Mouse (Mus musculus) E14TG2a.4 (cell line): Measurements from ENCODE around the gene Adarb1.

Experiments
- CTCF ChIP-seq: conservative IDR thresholded peaks from 2 replicates; pipeline ENCODE4 v1.5.1; 2014; ENCODE audit warnings: low read length
- POU5F1 ChIP-seq: IDR thresholded peaks from 2 replicates; pipeline ENCODE4 v1.6.1; 2014; ENCODE audit warnings: low read length, borderline replicate concordance

DNA sequence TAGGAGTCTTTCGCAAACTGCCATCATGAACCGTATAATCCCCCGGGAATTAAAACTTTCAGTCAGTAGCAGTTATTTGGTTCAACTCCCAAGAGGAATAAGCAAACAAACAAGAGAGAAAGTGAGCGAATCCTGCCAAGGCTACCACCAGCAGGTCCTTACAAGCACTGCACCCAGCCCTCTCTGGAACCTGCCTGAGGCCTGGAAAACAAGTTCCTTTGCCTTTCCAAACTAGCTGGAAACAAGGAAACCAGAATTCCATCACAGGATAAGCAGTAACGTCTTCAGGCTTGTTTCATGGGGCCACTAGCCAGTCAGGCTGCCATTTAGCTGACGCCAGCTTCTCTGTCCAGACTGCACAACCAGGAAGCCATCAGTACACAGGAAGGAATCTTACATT lies 37.4 kb downstream of the Adarb1 start:
- TF ChIP-seq CTCF (no peak), POU5F1 (no peak)
